Mouse (Mus musculus): ENCODE data around the gene Scn7a. TPM values are rescaled to one million over a fixed set of nuclear protein-coding genes. Genes with fewer than 3 reads are reported as not detected.

Scn7a gene
- total RNA-seq, 1 experiment from 2014 or later: not detected

GRCm38 (mm10) chr2:66632728-66633127 lies 152.0 kb downstream of the Scn7a start:
- no peak for ATAC-seq (replicated peaks; ENCODE audit: low read depth, poor library complexity, severe bottlenecking)

Other genes with a start within 250 kb of the Scn7a start
- not detected in 2 replicates for gene Scn9a, start 150.0 kb downstream of the Scn7a start, total RNA-seq (2017)

Measured in common myeloid progenitor, adult 5-6 weeks (primary cell).